ENCODE assay signal across 30 mouse cellular contexts in genomic region chr3:75299464-75299863, GRCm38 (mm10). TPM values are rescaled to one million over a fixed set of nuclear protein-coding genes. Genes with fewer than 3 reads are reported as not detected.
"Had no signal": no experiment of that assay in that cellular context is flagged by ENCODE, and none has a peak within 500 bp of the region (broad histone marks: within the 10 kb centered on the region; RNA-seq: fewer than 3 reads in every experiment).

No protein-coding gene starts in this region.

RNA-seq across cellular contexts. Expression of gene Serpini2, which starts 29.6 kb away (rescaled TPM):
- total RNA-seq: forebrain, postnatal 0 days; gastrocnemius, adult 18-20 months; gastrocnemius, adult 2 months; gastrocnemius, adult 8-10 months; gastrocnemius, postnatal 10 days; gastrocnemius, postnatal 14 days; gastrocnemius, postnatal 25 days; gastrocnemius, postnatal 36 days; gastrocnemius, postnatal 4 days; heart, adult 18-20 months; heart, adult 2 months; heart, adult 8-10 months had no signal
- polyA plus RNA-seq: cerebellum, adult 2 months; cortical plate, adult 2 months; embryonic facial prominence, embryonic 10.5 days; embryonic facial prominence, embryonic 11.5 days; embryonic facial prominence, embryonic 12.5 days; embryonic facial prominence, embryonic 13.5 days; embryonic facial prominence, embryonic 14.5 days; embryonic facial prominence, embryonic 15.5 days; erythroblast, embryonic 14.5 days; forebrain, embryonic 10.5 days; forebrain, embryonic 11.5 days; forebrain, embryonic 12.5 days; forebrain, embryonic 13.5 days; forebrain, embryonic 14.5 days; forebrain, embryonic 15.5 days; forebrain, embryonic 16.5 days; forebrain, postnatal 0 days; frontal cortex, adult 2 months; gonadal fat pad, adult 2 months; heart, adult 2 months had no signal
